Mouse (Mus musculus): ENCODE results near the gene Hs3st3a1. TPM values are rescaled to one million over a fixed set of nuclear protein-coding genes. Genes with fewer than 3 reads are reported as not detected.

The Hs3st3a1 gene
- polyA plus RNA-seq, 1 experiment: not detected

DNA sequence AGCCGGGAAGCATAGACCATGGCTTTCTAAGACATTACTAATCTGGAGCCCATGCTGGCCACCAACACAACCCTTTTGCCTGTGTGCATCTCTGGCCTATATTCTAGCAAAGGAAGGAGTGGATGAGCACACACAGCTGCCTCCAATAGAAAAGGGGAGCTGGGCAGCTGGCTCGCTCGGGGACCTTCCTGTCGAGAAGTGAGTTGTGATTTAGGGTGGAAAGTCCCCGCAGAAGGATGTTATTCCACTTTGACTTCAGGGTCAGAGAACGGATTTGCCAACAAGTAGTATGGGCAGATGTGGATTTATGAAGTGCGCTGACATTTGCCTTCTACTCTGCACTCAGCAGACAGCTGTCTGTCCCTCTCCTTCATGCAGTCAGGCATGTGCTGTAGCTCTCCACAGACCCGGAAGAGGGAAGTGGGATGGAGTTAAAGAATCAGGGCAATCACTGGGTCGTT, 108.1 kb downstream of the Hs3st3a1 start:
- TF ChIP-seq POLR2A (IDR thresholded peaks at IDR 0.05; ENCODE audit: borderline replicate concordance, low read depth, low read length) (no peak), CTCF (IDR thresholded peaks at IDR 0.05; ENCODE audit: low read depth, low read length) (no peak)
- Histone ChIP-seq H3K4me3 (ENCODE audit: insufficient read depth, low read length) (no peak overlapping the region), H3K27ac (ENCODE audit: insufficient read depth, low read depth, low read length) (no peak overlapping the region), H3K4me1 (ENCODE audit: control insufficient read depth, insufficient read depth, low read length) (no peaks in the 10 kb centered on the region)

DNA sequence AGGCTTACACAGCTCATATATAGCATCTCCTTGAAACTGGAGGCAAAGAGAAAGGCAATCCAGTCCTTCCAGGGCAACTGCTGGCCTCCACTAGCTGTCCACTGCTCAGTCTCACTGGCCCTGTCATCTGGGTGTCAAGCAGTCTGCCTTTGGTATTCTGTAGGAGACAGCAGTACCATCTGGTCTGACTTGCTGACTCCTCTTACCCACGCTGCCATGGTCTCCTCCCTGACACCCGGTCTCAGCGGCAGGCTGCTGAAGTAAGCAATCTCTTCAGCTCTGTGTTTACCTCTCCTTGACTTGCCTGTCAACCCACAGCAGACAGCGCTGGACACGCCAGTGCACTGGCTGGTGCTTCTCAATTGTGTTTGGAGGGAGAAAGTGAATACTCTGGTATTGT, 109.1 kb downstream of the Hs3st3a1 start:
- no peak overlapping the region for H3K4me3 ChIP-seq (ENCODE audit: insufficient read depth, low read length)
- no peak overlapping the region for H3K27ac ChIP-seq (ENCODE audit: insufficient read depth, low read depth, low read length)
- H3K4me1 ChIP-seq (ENCODE audit: control insufficient read depth, insufficient read depth, low read length): no peaks in the 10 kb centered on the region
- TF ChIP-seq CTCF (IDR thresholded peaks at IDR 0.05; ENCODE audit: low read depth, low read length) (no peak), POLR2A (IDR thresholded peaks at IDR 0.05; ENCODE audit: borderline replicate concordance, low read depth, low read length) (no peak)

DNA sequence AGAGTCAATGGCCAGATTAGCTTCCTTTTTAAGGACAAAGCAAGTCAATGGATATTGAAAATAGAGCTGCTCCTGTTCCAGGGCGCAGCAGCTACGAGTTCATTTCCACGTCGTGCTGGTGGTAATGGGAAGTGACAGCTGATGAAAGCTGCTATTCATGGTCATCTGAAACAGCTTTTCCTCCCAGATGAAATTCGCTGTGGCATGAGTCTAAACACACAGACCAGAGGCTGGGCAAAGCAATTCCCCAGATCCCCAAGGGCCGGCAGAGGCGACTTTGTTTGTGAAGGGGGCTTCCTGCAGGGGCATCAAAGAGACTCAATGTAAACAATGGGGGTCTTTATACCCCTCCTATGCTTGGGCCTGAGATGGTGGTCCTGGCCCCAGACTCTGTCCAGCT, 114.2 kb downstream of the Hs3st3a1 start:
- H3K4me3 ChIP-seq (ENCODE audit: insufficient read depth, low read length): no peak overlapping the region
- TF ChIP-seq CTCF (IDR thresholded peaks at IDR 0.05; ENCODE audit: low read depth, low read length) (no peak), POLR2A (IDR thresholded peaks at IDR 0.05; ENCODE audit: borderline replicate concordance, low read depth, low read length) (no peak)
- no peaks in the 10 kb centered on the region for H3K4me1 ChIP-seq (ENCODE audit: control insufficient read depth, insufficient read depth, low read length)
- H3K27ac ChIP-seq (ENCODE audit: insufficient read depth, low read depth, low read length): no peak overlapping the region

DNA sequence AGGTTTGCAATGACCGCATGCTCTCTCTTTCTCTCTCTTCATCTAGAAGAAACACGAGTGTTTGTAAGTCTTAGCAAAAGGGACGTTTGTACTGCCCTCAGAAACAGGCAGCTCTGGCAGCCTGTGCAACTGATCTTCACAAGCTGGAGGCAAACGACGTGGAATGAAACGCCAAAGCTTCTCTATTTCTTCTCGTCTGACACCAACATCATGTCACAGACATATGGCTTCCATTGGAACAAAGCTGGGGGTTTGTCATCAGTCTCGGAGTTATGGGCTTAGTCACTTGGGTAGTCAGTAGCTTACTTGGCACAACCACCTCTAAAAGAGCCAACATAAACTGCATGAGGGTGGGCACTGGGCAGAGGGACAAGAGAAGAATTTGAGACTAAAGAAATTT, 114.8 kb downstream of the Hs3st3a1 start:
- Histone ChIP-seq H3K27ac (ENCODE audit: insufficient read depth, low read depth, low read length) (no peak overlapping the region), H3K4me1 (ENCODE audit: control insufficient read depth, insufficient read depth, low read length) (no peaks in the 10 kb centered on the region), H3K4me3 (ENCODE audit: insufficient read depth, low read length) (no peak overlapping the region)
- TF ChIP-seq CTCF (IDR thresholded peaks at IDR 0.05; ENCODE audit: low read depth, low read length) (no peak), POLR2A (IDR thresholded peaks at IDR 0.05; ENCODE audit: borderline replicate concordance, low read depth, low read length) (no peak)

- TF ChIP-seq CTCF (IDR thresholded peaks at IDR 0.05; ENCODE audit: low read depth, low read length) (no peak), POLR2A (IDR thresholded peaks at IDR 0.05; ENCODE audit: borderline replicate concordance, low read depth, low read length) (no peak)
- H3K27ac ChIP-seq (ENCODE audit: insufficient read depth, low read depth, low read length): no peak overlapping the region
- no peaks in the 10 kb centered on the region for H3K4me1 ChIP-seq (ENCODE audit: control insufficient read depth, insufficient read depth, low read length)
- no peak overlapping the region for H3K4me3 ChIP-seq (ENCODE audit: insufficient read depth, low read length)
Observed at GRCm38 (mm10) chr11:64558282-64558681, 123.2 kb downstream of the Hs3st3a1 start.

GRCm38 (mm10) chr11:64559388-64559787, 124.3 kb downstream of the Hs3st3a1 start:
- H3K4me1 ChIP-seq (ENCODE audit: control insufficient read depth, insufficient read depth, low read length): no peaks in the 10 kb centered on the region
- no peak overlapping the region for H3K4me3 ChIP-seq (ENCODE audit: insufficient read depth, low read length)
- TF ChIP-seq POLR2A (IDR thresholded peaks at IDR 0.05; ENCODE audit: borderline replicate concordance, low read depth, low read length): no peak
- no peak for TF ChIP-seq CTCF (IDR thresholded peaks at IDR 0.05; ENCODE audit: low read depth, low read length)
- no peak overlapping the region for H3K27ac ChIP-seq (ENCODE audit: insufficient read depth, low read depth, low read length)

DNA sequence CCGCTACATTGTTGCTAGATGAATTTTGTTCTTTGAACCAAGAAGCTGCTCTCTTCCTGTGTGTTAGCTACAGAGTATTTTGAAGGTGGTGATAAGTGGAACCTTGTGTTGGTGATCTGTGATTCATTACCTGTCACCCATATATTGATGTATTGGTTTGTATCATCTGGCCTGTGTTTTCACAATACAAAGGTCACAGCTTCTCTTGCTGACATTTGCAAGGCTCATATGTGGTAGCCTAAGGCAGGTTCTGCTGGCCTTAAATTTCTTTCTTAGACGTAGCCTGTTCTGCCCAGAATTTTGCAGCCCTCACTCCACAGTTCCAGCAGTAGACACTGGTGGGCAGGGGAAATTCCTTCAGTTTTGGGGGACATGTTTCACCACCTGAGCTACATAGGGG, 125.3 kb downstream of the Hs3st3a1 start:
- Histone ChIP-seq H3K4me3 (ENCODE audit: insufficient read depth, low read length) (no peak overlapping the region), H3K27ac (ENCODE audit: insufficient read depth, low read depth, low read length) (no peak overlapping the region), H3K4me1 (ENCODE audit: control insufficient read depth, insufficient read depth, low read length) (no peaks in the 10 kb centered on the region)
- TF ChIP-seq POLR2A (IDR thresholded peaks at IDR 0.05; ENCODE audit: borderline replicate concordance, low read depth, low read length) (no peak), CTCF (IDR thresholded peaks at IDR 0.05; ENCODE audit: low read depth, low read length) (no peak)

- TF ChIP-seq POLR2A (IDR thresholded peaks at IDR 0.05; ENCODE audit: borderline replicate concordance, low read depth, low read length) (no peak), CTCF (IDR thresholded peaks at IDR 0.05; ENCODE audit: low read depth, low read length) (no peak)
- H3K4me3 ChIP-seq (ENCODE audit: insufficient read depth, low read length): no peak overlapping the region
- no peak overlapping the region for H3K27ac ChIP-seq (ENCODE audit: insufficient read depth, low read depth, low read length)
- no peaks in the 10 kb centered on the region for H3K4me1 ChIP-seq (ENCODE audit: control insufficient read depth, insufficient read depth, low read length)
Observed at GRCm38 (mm10) chr11:64562771-64563170, 127.6 kb downstream of the Hs3st3a1 start.

Other genes starting within 250 kb of the Hs3st3a1 start
- gene F930015N05Rik, start 1.3 kb downstream of the Hs3st3a1 start, polyA plus RNA-seq (2012; ENCODE audit: insufficient read depth, insufficient read length, missing spikeins): not detected in 2 replicates

All from bone marrow macrophage, adult 2 months (primary cell).